Mouse (Mus musculus) left cerebral cortex, postnatal 36 days (tissue): Measurements from ENCODE around the gene Dhcr24. TPM values are rescaled to one million over a fixed set of nuclear protein-coding genes. Genes with fewer than 3 reads are reported as not detected.

ENCODE experiments used
- DNase-seq, 2 experiments: peaks; one replicate each; pipeline ENCODE4 v3.0.0; 2021 to 2022; ENCODE audit warnings: low spot score in 2 of 2, mixed read lengths in 1 of 2
- intact Hi-C: fragments of 180-260 bp; cut with DNase I; formaldehyde crosslinking; loops from one replicate; pipeline ENCODE4 v1.15.1; 2025
- total RNA-seq, 2 experiments: library from RNA; stranded (reverse); gene quantifications; 2 replicates each; pipeline ENCODE4 v1.2.3; 2021

Dhcr24 gene
- total RNA-seq, 2 experiments from 2014 or later = 83.0 to 106 TPM

DNA sequence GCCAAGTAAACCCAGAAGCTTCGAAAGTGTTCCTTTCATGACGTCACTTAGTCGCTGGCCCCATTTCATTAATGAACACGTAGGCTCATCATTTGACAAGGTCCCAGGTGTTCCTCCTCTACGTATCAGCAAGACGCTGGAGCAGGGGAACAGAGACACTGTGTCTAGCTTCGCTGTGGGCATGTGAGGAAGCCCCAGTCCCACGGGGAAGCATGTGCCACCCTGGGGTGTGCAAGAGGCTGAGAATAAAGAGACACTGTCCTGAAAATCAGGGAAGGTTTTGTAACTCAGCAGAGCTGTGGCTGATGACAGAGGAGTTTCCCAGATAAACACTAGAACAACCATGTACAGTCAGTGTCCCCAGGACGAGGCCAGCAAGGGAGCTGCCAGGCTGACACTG lies 36.2 kb downstream of the Dhcr24 start:
- intact Hi-C loops = no loop called here
- DNase-seq = no peak

DNA sequence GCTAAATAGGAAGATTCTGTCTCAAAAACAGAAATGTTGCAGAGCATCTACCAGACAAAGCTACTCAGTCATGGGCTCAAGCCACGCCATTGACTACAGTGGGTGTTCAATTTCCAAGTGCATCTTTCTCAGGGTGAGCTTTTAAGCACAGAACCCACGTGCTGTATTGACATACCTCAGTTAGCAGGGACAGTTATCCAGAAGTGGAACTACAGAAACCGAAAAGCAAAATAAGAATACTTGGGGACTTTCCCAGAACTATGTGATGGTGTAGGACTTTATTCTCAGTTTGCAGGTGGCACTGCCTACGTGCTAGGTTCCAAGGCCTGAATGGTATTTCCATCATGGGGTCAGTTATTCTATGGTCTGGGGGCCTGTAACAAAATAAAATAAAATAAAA lies 36.9 kb downstream of the Dhcr24 start:
- intact Hi-C loops = no loop called here
- no peak for DNase-seq

DNA sequence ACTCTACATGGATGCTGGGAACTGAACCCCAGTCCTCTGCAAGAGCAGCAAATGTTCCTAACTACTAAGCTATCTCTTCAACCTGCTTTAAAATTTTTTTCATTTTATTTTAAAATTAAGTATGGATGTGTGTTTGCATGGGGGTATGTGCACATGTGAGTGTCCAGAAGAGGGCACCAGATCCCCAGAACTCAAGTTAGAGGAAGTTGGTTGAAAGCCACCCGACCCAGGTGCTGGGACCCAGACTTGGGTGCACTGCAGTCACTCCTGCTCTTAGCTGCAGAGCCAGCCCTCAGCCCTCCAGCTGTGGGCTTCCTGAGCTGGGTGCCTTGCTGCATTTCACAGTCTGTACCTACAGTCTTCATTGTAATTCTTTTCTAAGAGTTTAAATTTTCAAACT lies 38.6 kb downstream of the Dhcr24 start:
- DNase-seq = no peak
- intact Hi-C loops = no loop called here

DNA sequence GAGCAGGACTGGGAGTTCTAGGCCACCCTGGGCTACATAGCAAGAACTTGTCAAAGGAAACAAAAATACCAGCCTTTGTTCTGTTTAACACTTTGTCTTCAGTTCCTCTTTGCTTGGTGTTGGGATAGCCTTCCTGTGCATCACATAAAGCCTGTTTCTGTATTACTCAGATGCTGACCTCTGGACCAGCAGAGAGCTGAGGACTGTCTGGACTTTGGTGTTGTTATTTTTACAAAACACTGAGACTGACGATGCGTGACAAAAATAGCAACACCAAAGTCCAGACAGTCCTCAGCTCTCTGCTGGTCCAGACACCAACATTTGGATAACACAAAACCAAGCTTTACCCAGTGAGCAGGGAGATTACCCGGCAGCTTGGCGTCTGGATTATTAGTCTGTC lies 39.9 kb downstream of the Dhcr24 start:
- no peak for DNase-seq
- intact Hi-C loops = no loop called here

DNA sequence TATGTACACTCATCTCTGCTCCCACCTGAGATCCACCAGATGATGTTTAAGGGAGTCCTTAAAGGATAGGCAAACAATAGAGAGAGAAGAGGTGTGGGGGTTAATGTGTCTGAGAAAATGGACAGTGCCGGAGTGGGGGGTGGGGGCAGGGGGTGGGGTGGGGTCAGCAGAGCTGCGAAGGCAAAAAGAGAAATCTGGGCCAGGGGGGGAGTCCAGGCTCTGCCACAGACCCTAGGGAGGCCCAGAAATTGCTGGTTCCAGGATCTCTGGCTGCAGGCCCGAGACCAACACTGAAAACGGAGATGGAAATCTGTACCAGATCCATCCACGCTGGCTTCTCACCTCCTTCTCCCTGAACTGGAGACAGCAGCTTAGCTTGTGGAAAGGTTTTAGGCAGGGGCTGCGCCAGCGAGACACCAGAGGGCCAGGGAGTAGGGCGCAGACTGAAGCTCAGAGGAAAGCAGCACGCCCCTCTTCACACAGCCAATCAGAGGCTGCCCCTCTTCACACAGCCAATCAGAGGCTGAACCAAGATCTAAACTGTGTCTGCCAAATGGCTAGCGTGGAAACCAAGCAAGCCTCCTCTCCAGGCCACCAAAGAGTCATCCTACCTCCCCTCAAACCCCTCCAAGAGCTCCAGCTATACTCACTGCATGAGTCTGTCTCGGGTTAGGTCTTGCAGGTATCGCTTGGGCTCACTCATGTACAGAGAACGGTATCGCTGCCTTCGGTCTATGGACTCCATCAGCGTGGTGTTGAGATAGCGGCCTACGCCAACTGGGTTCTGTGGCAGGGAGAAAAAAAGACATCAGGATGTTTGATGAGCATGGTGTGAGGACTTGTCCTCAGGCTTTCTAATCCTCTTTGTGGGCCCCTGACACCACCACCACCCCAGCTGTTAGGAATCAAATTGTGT lies 46.1 kb downstream of the Dhcr24 start:
- DNase-seq = no peak
- intact Hi-C loops = no loop called here

DNA sequence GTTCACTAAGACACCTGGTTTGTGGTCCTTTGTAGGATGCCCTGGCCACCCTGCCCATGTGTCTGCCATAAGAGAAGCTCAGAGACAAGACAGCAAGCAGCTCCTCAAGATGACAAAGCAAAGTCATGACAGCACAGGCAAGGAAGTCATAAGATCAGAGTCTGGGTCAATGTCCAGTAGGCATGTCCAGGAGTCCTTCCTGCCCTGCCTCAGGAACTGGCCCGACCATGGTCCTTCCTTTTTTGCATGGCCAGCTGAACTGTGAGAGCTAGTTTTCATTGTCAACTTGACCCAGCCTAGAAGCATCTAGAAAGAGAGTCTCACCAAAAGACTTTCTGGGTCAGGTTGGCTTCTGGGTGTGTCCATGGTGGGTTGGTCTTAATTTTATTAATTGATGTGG lies 47.1 kb downstream of the Dhcr24 start:
- no peak for DNase-seq
- intact Hi-C loops = no loop called here

DNA sequence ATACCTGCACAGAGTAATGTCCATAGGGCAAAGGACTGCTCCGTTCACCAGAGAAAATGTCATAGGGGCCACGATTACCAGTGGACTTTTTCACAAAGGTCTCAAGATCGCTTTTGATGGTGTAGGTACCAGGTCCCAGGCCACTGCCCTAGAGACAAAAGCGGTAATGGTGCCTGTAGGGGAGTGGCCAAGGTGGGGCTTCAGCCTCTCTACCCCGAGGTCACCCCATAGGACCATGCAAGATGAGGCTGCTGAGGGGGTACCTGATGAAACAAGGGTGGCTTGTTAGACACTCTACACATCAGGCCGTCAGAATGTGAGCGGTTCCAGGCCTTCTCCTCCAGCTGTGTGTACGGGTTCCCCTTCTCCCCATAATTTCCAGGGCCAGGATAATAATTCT lies 52.3 kb downstream of the Dhcr24 start:
- intact Hi-C loops = loop anchor here (10.0 kb wide), 4 partner anchors 222 to 732 kb away; partner anchors contain the start of gene Ssbp3
- DNase-seq = no peak

DNA sequence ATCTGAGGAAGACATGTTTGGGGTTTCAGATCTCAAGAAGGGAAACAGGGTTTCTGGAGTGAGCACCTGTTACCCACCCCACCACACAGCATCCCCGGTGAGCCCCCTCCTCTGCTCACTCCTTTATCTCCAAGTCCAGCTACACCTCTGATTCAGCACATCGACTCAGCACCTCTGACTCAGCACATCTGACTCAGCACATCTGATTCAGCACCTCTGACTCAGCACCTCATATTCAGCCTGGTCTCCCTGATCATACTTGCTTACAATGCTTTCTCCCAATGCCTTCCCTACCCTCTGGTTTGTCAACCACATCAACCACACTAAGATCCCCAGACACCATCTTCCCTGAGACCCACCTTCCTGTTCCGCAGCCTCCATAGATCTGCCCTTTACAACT lies 52.7 kb downstream of the Dhcr24 start:
- DNase-seq = no peak
- intact Hi-C loops = loop anchor here (10.0 kb wide), 4 partner anchors 221 to 731 kb away; partner anchors contain the start of gene Ssbp3

DNA sequence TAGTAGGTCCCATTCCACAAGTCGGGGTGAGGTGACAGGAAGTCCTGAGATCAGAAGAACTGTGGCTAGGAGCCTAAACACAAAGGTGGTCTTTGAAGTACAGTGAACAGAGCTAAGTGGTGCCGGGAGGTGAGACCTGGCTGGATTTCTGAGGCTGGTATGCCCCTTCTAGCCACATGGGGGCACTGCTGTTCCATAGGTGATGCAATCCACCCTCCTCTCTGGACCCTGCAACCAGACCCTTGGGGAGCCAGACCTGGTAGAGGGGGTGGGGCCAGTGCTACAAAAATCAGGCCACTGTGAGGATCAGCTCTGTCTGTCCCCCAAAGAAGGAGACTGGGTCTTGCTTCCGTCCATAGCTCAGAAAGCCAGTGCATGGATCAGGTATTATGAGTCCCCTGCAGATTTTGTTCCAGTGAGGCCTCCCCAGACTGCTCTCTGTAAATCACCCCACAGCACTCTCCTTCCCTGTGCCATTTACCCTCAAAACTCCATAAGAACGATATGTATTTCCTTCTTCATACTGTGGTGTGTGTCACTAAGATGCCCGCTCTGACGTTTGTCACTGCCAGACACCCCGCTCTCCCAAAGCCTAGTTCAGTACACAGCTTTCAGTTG lies 53.5 kb downstream of the Dhcr24 start:
- DNase-seq = peak; percentile 68 to 75
- intact Hi-C loops = loop anchor here (1.0 to 10.0 kb wide), 5 partner anchors 94 to 731 kb away; partner anchors contain the start of gene Ssbp3

DNA sequence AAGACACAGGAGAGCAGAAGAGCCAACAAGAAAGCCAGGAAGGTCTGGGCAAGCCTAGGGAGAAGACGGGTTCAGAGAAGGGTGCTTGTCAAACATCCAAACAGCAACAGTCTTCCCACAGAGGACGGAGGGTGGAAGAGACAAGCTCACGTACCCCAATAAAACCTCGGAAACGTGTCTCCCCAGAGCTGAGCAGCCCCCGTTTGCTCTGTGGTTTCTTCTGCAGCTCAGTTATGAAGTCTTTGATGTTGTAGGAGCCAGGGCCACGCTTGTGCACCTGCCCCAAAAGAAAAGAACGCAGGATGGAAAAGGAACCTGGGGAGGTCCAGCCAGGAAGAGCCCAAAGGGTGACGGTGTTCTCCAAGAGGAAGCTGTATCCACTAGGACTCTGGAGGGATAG lies 54.0 kb downstream of the Dhcr24 start:
- intact Hi-C loops = loop anchor here (1.0 to 10.0 kb wide), 5 partner anchors 93 to 730 kb away; partner anchors contain the start of gene Ssbp3

DNA sequence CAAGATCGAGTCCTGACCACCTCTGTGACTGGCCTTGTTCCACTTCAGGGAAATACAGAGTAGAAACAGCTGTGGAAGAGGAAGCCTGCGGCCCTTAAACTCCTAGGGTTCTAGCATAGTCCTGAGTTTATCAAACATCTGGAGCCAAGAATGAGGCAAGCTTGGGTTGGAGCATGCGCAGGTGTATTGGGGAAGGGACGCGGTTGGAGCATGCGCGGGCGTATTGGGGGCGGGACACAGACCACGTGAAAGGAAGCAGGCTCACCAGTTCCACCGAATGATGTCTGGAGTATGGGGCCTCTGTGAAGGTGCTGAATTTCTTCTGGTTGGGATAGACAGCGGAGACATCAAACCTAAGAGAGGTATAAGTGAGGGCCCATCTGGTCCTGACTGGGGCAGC lies 54.8 kb downstream of the Dhcr24 start:
- DNase-seq = no peak
- intact Hi-C loops = loop anchor here (10.0 kb wide), 4 partner anchors 219 to 729 kb away; partner anchors contain the start of gene Ssbp3

More for the DNA sequence above, 54.0 kb downstream of the Dhcr24 start:
- DNase-seq = no peak

DNA sequence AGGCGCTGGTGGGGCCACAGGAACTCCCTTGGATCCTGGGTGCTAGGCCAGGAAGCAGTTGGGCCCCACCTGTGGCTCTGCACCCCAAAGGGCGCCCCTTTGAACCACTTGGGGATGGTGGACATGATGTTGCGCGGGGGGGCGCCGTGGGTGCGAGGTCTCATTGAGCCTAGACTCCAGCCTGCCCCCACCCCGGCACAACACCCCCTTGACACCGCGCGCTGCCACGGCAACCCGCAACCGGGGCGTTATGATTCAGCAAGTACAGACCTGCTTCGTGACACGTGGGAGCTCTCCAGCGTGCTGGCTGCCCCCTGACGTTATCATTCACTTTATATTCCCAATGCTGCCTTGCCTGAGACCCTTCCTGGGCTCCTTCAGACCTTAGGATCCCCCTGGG lies 56.2 kb downstream of the Dhcr24 start, which contains the start of gene Lexm:
Gene Lexm, minus strand, starts transcription at position 186 of the 400 bp plus-strand sequence.
- intact Hi-C loops = loop anchor here (10.0 kb wide), 4 partner anchors 218 to 728 kb away; partner anchors contain the start of gene Ssbp3
- DNase-seq = peak in 1 of 2 experiments; percentile 39

DNA sequence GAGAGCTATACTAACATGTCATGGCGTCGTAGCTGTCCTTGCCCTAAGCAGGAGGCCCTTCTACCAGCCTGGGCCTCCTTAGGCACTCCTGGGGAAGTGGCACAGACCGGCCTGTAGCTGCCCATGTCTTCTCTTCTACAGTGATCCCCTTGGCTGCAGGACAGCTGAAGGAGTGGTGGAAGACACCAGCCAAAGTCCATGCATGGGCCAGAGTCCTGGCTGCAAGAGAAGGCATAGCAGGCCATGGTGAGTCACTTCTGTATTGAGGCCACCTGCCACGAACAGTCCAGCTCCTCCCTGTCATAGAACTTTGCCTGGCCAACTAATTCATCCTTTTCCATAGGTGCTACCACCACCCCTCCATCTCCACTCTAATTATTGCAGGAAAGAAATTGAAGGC lies 58.1 kb downstream of the Dhcr24 start:
- no peak for DNase-seq
- intact Hi-C loops = loop anchor here (10.0 kb wide), 4 partner anchors 216 to 726 kb away; partner anchors contain the start of gene Ssbp3

DNA sequence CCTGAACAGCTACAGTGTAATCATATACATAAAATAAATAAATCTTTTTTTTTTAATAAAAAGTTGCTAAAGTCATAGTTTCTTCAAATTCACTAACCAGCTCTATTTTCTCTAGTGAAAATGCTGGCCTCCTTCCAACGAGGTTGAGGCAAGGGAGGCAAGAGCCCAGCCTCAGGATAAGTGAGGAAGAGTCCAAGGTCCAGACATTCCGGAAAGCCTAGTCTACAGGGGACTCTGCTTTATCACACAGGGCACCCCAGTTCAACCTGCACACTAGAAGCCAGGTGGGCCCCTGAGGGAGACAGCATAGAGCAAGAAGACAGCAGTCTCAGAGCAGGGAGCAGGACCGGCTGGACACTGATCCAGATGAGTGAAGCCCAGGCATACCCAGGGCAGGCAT lies 60.6 kb downstream of the Dhcr24 start:
- intact Hi-C loops = no loop called here
- no peak for DNase-seq

DNA sequence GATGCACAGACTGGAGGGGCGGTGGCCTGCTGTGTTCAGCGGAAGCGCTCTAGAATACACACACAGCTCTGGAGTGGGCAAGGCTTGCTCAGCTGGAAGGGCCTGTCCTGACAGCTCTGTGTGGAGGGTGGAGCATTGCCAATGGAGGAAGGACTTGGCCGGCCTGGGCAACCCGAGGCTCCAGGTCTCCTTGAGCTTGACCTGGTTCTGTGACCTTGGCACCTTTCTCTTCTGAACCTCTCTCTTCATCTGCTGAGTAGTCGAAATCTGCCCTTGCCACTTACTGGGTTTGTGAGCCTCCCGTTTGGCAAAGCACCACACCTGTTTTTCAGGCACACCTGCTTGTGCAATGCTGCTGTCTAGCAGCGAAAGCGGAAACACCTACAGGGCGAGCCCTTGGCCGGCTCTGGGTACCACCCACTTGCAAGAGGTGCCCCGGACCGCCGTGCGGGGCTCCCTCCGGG lies 61.2 kb downstream of the Dhcr24 start, which contains the start of gene Ttc22:
Gene Ttc22, plus strand, starts transcription at position 403 of the 464 bp plus-strand sequence.
- no peak for DNase-seq
- intact Hi-C loops = no loop called here

DNA sequence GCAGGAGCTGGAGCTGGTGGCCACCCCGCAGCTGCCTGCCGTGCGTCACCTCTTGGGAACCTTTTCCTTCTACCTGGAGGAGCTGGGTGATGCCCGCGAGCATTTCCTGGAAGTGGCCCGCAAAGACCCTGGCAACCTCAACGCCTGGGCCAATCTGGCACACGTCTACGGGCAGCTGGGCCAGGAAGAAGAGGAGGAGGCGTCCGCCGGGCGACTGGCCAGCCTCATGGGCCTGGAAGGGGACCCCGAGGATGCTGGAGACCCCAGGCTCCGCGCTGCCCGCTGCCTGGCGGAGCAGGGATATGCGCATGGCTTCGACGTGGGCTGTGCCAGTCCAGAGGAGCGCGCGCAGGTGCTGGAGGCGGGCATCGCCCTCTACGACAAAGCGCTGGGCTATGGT lies 61.9 kb downstream of the Dhcr24 start:
- intact Hi-C loops = no loop called here
- no peak for DNase-seq

DNA sequence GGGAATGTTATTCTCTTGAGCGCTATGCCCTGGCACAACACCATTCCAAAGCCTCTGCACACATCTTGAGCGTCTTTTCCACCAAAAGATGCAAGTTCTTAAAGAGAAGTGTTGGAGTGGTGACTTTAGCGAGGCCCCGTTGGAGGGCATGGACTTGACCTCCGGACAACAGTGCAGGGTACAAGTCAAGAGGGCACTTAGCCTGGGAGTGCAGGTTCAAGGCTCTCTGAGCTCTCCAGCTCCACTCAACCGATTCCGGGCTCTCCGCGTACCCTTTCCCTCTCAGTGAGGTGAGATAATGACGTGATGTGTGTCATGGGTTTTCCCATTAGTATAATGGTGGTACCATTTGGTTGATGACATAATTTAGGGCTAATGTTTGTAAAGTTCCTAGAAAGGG lies 63.4 kb downstream of the Dhcr24 start:
- intact Hi-C loops = no loop called here
- DNase-seq = no peak

DNA sequence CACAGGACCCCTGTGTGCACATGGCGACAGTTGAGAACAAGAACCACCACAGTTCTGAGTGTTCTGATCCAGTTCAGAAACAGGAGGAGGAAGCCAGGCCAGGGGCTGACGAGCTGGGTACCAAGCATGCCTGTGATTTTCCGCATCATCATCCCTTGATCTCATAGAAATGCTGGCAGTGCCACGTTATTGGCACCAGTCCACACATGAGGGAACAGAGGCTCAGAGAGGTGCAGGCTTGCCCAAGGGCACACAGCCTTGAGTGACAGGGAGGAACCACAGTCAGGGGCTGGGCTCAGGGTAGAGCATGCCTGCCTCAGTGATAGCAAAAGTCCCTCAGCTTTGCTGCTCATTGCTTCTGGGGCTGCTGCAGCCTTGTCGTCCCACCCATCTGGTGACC lies 67.0 kb downstream of the Dhcr24 start:
- intact Hi-C loops = no loop called here

DNA sequence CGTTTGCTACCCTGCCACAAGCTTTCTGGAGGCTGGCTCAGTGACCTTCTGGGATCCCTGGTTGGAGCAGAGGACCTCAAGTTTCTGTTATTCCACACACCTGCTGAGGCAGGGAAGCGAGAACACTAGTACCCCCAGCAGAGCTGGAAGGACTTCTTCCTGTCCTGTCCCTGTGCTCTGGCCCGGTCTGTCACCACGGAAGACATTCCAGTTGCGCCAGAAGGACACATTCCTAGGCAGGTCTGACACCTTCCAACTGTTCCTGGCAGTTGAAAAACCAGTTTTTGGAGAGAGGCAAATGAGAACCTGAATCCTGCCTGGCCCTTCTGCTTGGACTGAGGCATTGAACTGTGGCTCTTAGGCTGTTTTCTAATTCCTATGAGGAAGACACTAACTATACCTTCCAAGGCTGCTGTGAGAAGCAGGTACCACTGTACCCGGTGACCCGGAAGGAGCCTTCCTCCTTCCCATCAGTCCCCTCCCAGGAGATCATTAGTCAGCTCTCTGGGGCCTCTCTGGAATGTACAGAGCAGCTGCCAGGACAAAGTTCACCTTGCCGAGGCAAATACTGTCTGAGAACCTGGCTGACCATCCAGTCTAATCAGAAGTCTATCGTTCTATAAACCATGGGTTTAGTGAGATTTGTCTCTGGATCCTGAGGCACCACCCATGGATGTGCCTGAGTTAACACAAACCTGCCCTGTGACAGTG lies 68.0 kb downstream of the Dhcr24 start:
- intact Hi-C loops = no loop called here
- no peak for DNase-seq

More for the DNA sequence above, 67.0 kb downstream of the Dhcr24 start:
- DNase-seq = no peak

DNA sequence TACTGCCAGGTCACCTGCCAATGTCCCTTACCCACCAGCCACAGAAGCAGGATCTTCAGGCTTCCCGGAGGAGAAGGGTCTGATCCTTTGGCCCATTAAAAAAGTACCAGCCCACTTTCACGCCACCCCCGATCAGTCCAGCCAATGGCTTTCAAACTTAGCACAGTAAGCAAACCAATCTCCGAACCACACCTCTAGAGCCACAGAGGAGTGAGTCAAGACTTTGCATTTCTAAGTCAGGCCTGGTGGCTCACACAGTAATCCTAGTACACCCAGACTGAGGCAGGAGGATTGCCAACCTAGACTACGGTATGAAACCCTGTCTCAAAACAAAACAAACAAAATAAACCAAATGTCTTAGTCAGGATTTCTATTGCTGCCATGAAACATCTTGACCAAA lies 68.5 kb downstream of the Dhcr24 start:
- intact Hi-C loops = no loop called here
- no peak for DNase-seq
